Mouse (Mus musculus): ENCODE results near the gene Abcc8.

DNA sequence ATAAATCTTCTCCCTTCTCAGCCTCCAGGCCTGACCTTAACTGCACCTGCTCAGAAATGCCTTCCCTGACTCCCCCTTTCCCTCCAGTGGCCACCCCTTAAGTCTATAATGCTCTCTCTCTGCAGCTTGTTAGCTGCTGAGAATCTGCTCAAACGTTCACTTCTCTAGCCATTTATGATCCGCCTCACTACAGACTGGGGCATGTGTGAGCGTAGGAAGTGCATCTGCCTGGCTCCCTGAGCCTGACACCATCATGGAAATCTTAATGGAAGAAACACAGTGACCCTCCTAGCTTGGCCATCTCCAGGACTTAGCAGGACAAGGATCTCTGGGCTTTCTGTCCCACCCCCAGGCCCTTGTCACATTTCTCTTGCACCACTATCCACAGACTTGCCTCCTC lies 69.8 kb downstream of the Abcc8 start:
- TF ChIP-seq POLR2A (IDR thresholded peaks at IDR 0.05; ENCODE audit: insufficient read length, low read depth) (no peak), MAX (IDR thresholded peaks at IDR 0.05; ENCODE audit: low read depth) (no peak), USF1 (IDR thresholded peaks at IDR 0.05; ENCODE audit: low read depth) (no peak), POLR2AphosphoS2 (IDR thresholded peaks at IDR 0.05; ENCODE audit: insufficient read length, low read depth) (no peak), TCF12 (IDR thresholded peaks at IDR 0.05; ENCODE audit: insufficient read depth, poor library complexity, severe bottlenecking) (no peak), CEBPB (IDR thresholded peaks at IDR 0.05; ENCODE audit: insufficient read depth, poor library complexity, severe bottlenecking) (no peak), TCF3 (IDR thresholded peaks at IDR 0.05; ENCODE audit: insufficient read length, low read depth) (no peak)
